Mouse (Mus musculus) C2C12 (cell line): ENCODE measurements around the gene Slc26a3.

Experiments used
- CTCF ChIP-seq: IDR thresholded peaks from one replicate; pipeline ENCODE4 v1.5.1; 2011; ENCODE audit not compliant: control insufficient read depth, insufficient read depth, insufficient read length
- USF1 ChIP-seq: IDR thresholded peaks from one replicate; pipeline ENCODE4 v1.6.1; 2011; ENCODE audit warnings: low read depth, mild to moderate bottlenecking, control low read depth, moderate library complexity

DNA sequence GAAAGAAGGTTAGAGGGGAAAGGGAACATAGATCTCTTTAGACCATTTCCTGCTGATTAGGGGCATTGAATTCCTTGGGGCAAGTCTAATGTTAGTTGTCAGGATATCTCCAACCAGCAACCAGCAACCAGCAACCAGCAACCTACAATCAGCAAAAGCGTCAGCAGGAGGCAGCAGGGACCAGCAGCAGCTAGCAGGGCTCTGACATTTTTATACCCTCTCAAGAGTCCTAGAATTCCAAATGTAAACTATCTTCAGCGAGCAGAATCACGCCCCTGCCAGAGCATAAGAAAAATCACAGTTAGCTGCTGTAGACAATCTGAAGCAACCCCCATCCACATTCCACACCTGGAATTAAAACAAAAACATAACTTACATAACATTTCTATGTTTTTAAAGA is 3.4 kb upstream of the Slc26a3 start:
- TF ChIP-seq CTCF (no peak), USF1 (no peak)
